Mouse (Mus musculus) limb, embryonic 15.5 days (tissue): Measurements from ENCODE around the gene Eva1c. TPM values are rescaled to one million over a fixed set of nuclear protein-coding genes. Genes with fewer than 3 reads are reported as not detected.
A peak's percentile ranks its signal among the peaks of the same experiment; 100 is the strongest.

Source experiments
- ATAC-seq: fragments of 200-750 bp; cut with Nextera tagmentation; 2 replicates; pipeline ENCODE4 v1.8.0; 2017; ENCODE audit warnings: low read depth, moderate TSS enrichment; ENCODE audit not compliant: insufficient number of reproducible peaks, low FRiP score, low TSS enrichment
- H3K27ac ChIP-seq: fragments of 300-500 bp; sonication (generic); 2 replicates; pipeline ENCODE4 v1.5.1; 2015; ENCODE audit warnings: moderate library complexity, mild to moderate bottlenecking, inconsistent platforms
- H3K27me3 ChIP-seq: fragments of 300-500 bp; sonication (generic); 2 replicates; pipeline ENCODE4 v1.6.1; 2015; ENCODE audit warnings: inconsistent platforms
- H3K36me3 ChIP-seq: fragments of 300-500 bp; sonication (generic); 2 replicates; pipeline ENCODE4 v1.6.1; 2015; ENCODE audit warnings: inconsistent platforms
- H3K4me1 ChIP-seq: fragments of 300-500 bp; sonication (generic); 2 replicates; pipeline ENCODE4 v1.6.1; 2015; ENCODE audit warnings: inconsistent platforms
- H3K4me2 ChIP-seq: fragments of 300-500 bp; sonication (generic); 2 replicates; pipeline ENCODE4 v1.6.1; 2015; ENCODE audit warnings: mild to moderate bottlenecking, inconsistent platforms
- H3K4me3 ChIP-seq: fragments of 300-500 bp; sonication (generic); 2 replicates; pipeline ENCODE4 v1.5.1; 2015; ENCODE audit warnings: mild to moderate bottlenecking, inconsistent platforms
- H3K9ac ChIP-seq: fragments of 300-500 bp; sonication (generic); 2 replicates; pipeline ENCODE4 v1.6.1; 2015; ENCODE audit warnings: inconsistent platforms
- H3K9me3 ChIP-seq: fragments of 300-500 bp; sonication (generic); 2 replicates; pipeline ENCODE4 v1.6.1; 2016; ENCODE audit warnings: inconsistent platforms
- whole genome bisulfite sequencing: fragments of 180-500 bp; shearing (Covaris S2); methylation state at CpG from one replicate; pipeline ENCODE4 v1.1.7; 2015; 5-methylcytosine and 5-hydroxymethylcytosine counted together
- polyA plus RNA-seq: library from polyadenylated mRNA; unstranded; fragments of >200 nt; fragmentation: Nextera tagmentation; extraction: Ambion mirVana; gene quantifications from 2 replicates; pipeline ENCODE4 v1.2.1, GENCODE M21; 2015

Gene Eva1c
- polyA plus RNA-seq, 1 experiment from 2014 or later = 1.2 TPM

DNA sequence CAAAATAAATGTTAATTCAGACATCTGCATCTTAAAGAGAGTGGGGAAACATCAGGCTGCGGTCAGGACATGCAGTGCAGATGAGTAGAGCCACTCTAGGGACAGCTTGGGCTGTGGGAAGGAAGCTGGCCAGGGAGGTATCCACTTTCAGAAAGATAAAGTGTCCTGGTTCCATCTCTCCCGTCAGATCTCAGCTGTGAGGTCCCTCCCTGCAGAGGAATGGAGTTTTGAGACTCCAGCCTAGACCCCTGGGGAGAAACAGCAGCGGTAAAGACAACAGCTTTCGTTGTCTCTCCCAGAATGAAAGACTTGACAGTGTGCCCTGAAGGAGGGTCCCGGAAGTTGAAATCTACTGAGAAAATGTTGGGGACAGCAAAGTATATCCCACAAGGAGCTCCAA is 76.8 kb downstream of the Eva1c start:
- Histone ChIP-seq H3K4me1 (0 out of 2 replicates have a peak, but pooled peaks cover 4% of the 10 kb centered on the region), H3K9me3 (no peaks in the 10 kb centered on the region), H3K27ac (no peak overlapping the region), H3K9ac (no peak overlapping the region), H3K4me3 (no peak overlapping the region), H3K4me2 (no peak overlapping the region), H3K27me3 (no peaks in the 10 kb centered on the region), H3K36me3 (no peaks in the 10 kb centered on the region)
- ATAC-seq = no peak
- WGBS = 29% methylated on average over 5 of the region's 5 CpGs

DNA sequence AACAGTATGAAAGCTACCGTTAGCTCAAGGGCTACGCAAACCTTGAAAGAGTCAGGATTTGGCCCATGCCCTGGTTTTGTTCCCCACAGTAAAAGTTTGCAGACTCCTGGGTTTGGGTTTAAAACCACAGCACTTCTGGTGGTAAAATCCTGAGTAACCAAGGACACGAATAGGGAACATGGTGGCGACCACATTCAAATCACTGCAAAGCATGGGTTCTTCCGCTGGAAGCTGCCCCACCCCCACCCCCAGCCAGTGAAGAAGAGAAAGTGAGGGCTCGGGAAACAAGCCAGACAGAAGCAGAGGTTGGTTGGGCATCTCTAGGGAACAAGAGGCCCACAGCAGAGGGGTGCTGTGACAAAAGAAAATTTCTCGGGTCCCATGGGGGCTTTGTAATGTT is 80.7 kb downstream of the Eva1c start:
- Histone ChIP-seq H3K27me3 (no peaks in the 10 kb centered on the region), H3K4me1 (peaks cover 8% of the 10 kb centered on the region; the same call in 1 of the 2 replicates), H3K9me3 (no peaks in the 10 kb centered on the region), H3K36me3 (no peaks in the 10 kb centered on the region), H3K9ac (no peak overlapping the region), H3K27ac (no peak overlapping the region), H3K4me2 (no peak overlapping the region), H3K4me3 (no peak overlapping the region)
- ATAC-seq = no peak
- WGBS = 61% methylated on average over 7 of the region's 7 CpGs

DNA sequence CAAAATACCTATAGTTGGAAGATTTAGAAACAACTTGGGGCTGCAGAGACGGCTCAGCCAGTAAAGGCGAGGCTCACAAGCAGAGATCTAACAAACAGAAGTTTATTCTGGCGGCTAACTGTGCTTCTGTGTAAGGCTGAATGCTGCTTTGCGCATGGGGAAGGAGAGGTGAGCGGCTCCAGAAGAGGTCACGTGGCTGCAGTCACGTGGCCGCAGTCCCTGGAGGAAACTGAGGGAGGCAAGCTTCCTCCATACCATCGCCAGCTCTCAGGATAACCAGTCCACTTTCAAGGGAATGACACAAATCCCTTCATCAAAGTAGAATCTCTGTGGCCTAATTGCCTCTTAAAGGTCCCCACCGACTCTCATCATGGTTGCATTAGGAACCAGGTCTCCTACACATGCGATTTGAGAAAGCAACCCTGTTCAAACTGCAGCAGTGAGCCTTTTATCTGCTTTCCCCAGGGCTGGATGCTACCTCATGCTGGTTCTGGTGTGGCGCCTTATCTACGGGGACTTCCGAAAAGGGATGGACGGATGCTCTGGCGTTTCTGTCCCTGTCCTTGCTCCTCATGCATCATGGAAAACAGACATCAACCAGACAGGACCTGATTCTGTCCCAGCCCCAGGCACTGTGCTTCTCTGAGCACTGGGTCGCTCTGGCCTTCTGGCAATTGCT is 84.5 kb downstream of the Eva1c start:
- H3K4me1 ChIP-seq = peaks cover 4% of the 10 kb centered on the region; the same call in 1 of the 2 replicates
- 77% methylated on average over 17 of the region's 17 CpGs for WGBS
- no peak overlapping the region for H3K9ac ChIP-seq
- H3K36me3 ChIP-seq = no peaks in the 10 kb centered on the region
- no peaks in the 10 kb centered on the region for H3K9me3 ChIP-seq
- H3K27me3 ChIP-seq = no peaks in the 10 kb centered on the region
- H3K27ac ChIP-seq = no peak overlapping the region
- no peak overlapping the region for H3K4me3 ChIP-seq
- H3K4me2 ChIP-seq = no peak overlapping the region
- ATAC-seq = no peak

DNA sequence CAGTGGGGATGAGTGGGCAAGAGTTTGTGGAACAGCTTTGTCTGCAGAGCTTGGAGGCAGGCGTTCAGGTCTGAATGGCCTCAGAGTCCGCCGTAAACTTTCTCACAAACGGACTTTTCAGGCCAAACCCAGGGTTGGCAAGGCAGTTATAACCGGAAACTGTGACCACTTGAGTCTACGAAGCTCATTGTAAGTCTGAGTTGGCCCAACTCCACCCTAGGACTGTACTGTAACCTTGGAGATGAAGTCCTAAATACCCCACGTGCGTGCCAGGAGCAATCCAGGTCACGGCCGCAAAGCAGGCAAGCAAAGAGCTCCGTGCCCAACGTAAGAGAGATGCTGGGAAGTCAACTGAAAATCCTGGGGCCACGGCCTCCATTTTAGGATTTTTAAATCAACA is 85.2 kb downstream of the Eva1c start:
- Histone ChIP-seq H3K36me3 (no peaks in the 10 kb centered on the region), H3K4me2 (no peak overlapping the region), H3K27me3 (no peaks in the 10 kb centered on the region), H3K4me1 (peaks cover 4% of the 10 kb centered on the region; the same call in 1 of the 2 replicates), H3K9me3 (no peaks in the 10 kb centered on the region), H3K4me3 (no peak overlapping the region), H3K9ac (no peak overlapping the region), H3K27ac (no peak overlapping the region)
- ATAC-seq = no peak
- WGBS = 81% methylated on average over 13 of the region's 13 CpGs

DNA sequence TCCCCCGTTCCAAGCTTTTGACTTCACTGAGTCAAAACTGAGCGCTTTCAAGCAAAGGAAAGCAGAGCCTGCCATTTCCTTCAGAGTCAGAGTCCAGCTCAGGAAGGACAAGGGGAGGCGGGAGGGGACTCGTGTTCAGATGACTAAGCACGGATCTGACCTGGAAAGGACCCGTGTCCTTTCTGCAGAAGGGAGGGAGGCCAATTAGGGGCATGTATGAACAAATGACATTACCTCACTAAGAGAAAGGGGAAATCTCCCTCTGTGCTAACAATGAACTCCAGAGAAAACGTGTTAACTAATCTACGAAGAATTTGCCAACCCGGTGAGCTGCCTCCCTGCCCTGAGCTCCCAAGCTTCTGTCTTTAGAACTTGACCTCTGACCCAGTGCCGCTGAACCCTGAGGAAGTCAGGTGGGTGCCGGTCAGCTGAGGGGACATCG is 89.5 kb downstream of the Eva1c start:
- H3K27me3 ChIP-seq = no peaks in the 10 kb centered on the region
- peaks cover 3% of the 10 kb centered on the region; the same call in 1 of the 2 replicates for H3K4me1 ChIP-seq
- 45% methylated on average over 12 of the region's 12 CpGs for WGBS
- H3K4me3 ChIP-seq = no peak overlapping the region
- H3K9ac ChIP-seq = no peak overlapping the region
- H3K9me3 ChIP-seq = no peaks in the 10 kb centered on the region
- ATAC-seq = no peak
- H3K36me3 ChIP-seq = no peaks in the 10 kb centered on the region
- no peak overlapping the region for H3K27ac ChIP-seq
- no peak overlapping the region for H3K4me2 ChIP-seq

- no peak overlapping the region for H3K9ac ChIP-seq
- no peak overlapping the region for H3K27ac ChIP-seq
- H3K27me3 ChIP-seq = no peaks in the 10 kb centered on the region
- no peaks in the 10 kb centered on the region for H3K9me3 ChIP-seq
- H3K4me1 ChIP-seq = no peaks in the 10 kb centered on the region
- 77% methylated on average over 8 of the region's 8 CpGs for WGBS
- ATAC-seq = no peak
- H3K36me3 ChIP-seq = no peaks in the 10 kb centered on the region
- H3K4me3 ChIP-seq = no peak overlapping the region
- H3K4me2 ChIP-seq = no peak overlapping the region
Observed at GRCm38 (mm10) chr16:90917156-90917555, 90.6 kb downstream of the Eva1c start.

DNA sequence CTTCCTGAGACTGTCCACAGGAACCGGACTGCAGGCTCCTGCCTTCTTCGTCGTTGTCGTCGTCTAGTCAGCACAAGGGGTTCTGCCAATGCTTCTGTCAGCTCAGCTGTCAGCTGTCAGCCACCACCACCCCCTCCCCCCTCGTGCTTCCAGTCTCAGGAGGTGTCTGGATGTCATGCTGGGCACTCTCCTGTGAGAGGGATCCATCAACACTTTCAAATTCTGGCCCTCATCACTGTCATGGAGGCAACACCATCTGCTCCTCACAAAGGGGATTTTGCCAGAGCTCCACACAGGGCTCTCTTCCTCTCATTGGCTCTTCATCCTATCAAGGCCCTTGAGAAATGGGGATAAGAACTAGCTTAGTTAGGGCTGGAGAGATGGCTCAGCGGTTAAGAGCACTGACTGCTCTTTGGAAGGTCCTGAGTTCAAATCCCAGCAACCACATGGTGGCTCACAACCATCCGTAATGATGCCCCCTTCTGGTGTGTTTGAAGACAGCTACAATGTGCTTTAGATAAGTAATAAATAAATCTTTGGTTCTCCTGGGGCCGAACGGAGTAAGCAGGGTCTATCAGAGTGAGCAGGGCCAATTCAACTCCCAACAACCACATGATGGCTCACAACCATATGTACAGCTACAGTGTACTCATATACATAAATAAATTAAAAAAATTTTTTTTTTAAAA is 95.1 kb downstream of the Eva1c start:
- Histone ChIP-seq H3K36me3 (peaks cover 8% of the 10 kb centered on the region; the same call in 1 of the 2 replicates), H3K4me1 (no peaks in the 10 kb centered on the region), H3K4me3 (no peak overlapping the region), H3K27me3 (no peaks in the 10 kb centered on the region), H3K4me2 (no peak overlapping the region), H3K27ac (no peak overlapping the region), H3K9me3 (no peaks in the 10 kb centered on the region), H3K9ac (no peak overlapping the region)
- 51% methylated on average over 10 of the region's 10 CpGs for WGBS
- no peak for ATAC-seq

DNA sequence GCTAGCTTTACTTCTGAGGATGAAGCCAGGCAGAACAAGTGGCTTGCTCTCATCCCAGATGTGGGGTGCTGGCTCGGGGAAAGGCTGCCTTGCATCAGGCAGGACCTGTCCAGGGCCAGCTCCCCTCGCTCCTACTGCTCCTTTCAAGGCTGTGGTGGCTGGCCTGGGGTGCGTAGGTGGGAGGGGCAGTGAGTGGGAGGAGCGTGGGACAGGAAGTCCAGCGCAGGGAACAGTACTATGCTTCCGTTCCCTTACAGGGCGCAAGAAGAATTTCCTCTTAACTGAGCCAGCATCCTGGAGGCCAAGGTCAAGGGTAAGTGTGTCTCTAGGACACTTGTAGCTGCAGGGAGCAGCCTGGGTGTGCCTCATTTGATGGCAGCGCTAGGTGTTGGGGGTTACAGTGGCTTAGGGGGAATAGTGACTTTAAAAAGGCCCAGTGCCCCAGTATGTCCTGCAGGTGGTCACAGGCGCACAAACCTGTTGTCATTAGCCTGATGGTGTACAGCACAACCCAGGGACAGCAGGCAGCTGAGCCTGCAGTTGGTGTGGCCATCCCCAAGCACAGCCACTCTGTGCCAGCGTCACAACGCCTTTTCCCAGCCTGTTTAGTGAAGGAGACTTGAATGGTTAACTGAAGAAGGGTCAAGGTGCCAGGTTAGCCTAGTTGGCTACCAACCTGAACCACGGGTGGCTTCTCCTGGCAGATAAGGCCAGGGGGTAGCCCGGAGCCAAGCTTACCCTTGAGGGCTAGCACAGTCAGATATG is 98.3 kb downstream of the Eva1c start:
- H3K36me3 ChIP-seq = peaks cover 31% of the 10 kb centered on the region
- H3K4me1 ChIP-seq = no peaks in the 10 kb centered on the region
- no peak for ATAC-seq
- H3K4me3 ChIP-seq = no peak overlapping the region
- H3K9me3 ChIP-seq = no peaks in the 10 kb centered on the region
- 82% methylated on average over 13 of the region's 13 CpGs for WGBS
- no peak overlapping the region for H3K27ac ChIP-seq
- H3K4me2 ChIP-seq = no peak overlapping the region
- no peak overlapping the region for H3K9ac ChIP-seq
- no peaks in the 10 kb centered on the region for H3K27me3 ChIP-seq

DNA sequence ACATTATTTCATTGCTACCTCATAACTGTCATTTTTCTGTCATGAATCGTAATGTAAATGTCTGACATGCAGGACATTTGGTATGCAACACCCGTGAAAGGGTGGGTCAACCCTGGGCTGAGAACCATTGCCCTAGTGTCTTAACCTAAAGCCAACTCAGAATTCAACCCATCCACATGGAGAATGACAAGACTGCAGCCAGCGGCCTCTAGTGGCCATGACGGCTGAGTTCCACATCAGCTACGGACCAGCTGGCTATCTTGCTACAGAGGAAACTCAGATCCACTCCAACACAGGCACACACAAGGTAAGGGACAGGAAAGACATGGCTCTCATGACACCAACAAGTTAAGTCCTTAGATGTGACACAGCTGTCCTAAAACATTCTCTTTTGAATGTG is 98.9 kb downstream of the Eva1c start:
- H3K4me2 ChIP-seq = no peak overlapping the region
- ATAC-seq = no peak
- no peak overlapping the region for H3K4me3 ChIP-seq
- H3K9ac ChIP-seq = no peak overlapping the region
- WGBS = 20% methylated on average over 5 of the region's 5 CpGs
- H3K9me3 ChIP-seq = no peaks in the 10 kb centered on the region
- H3K27me3 ChIP-seq = no peaks in the 10 kb centered on the region
- H3K27ac ChIP-seq = no peak overlapping the region
- H3K36me3 ChIP-seq = peaks cover 34% of the 10 kb centered on the region
- no peaks in the 10 kb centered on the region for H3K4me1 ChIP-seq

DNA sequence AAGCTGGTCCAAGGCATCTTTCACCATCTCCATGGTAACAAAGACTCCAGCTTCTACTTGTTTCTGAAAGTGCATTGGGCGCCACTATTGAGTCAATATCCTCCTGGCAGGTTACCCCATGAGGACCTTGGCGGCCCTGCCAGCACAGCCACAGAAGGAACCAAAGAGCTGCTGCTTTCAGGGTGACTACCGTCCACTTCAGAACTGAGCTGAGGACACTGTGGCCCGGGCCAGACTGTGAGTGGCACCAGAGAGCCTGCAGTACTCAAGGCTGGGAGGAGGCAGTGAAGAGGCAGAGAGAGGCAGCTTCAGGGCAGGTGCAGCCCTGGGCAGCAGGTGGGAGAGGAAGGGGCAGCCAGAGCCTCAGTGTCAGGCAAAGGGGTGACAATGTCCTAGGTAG is 100.9 kb downstream of the Eva1c start:
- WGBS = 86% methylated on average over 4 of the region's 4 CpGs
- Histone ChIP-seq H3K4me2 (no peak overlapping the region), H3K9me3 (no peaks in the 10 kb centered on the region), H3K36me3 (peaks cover 37% of the 10 kb centered on the region), H3K9ac (no peak overlapping the region), H3K4me3 (no peak overlapping the region), H3K27me3 (no peaks in the 10 kb centered on the region), H3K4me1 (no peaks in the 10 kb centered on the region), H3K27ac (no peak overlapping the region)
- ATAC-seq = no peak

DNA sequence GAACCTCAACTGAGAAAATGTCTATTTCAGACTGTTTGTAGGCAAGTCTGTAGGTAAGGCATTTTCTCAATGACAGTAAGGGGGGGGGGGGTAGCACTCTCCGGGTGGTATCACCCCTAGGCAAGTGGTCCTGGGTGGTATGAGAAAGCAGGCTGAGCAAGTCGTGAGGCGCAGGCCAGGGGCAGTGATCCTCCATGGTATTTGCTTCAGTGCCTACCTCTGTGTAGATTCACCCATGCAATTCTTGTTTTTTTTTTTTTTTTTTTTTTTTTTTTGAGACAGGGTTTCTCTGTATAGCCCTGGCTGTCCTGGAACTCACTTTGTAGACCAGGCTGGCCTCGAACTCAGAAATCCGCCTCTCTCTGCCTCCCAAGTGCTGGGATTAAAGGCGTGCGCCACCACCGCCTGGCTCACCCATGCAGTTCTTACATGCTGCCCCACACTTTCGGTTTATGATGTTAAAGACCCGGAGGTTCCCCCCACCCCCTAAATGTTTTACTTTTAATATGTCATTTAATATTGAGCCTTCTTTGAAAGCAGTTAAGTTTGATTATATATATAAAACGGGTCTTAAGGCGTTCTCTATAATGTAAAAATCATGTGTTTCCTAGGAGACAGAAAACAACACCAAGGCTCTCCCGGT is 107.1 kb downstream of the Eva1c start:
- H3K27me3 ChIP-seq = no peaks in the 10 kb centered on the region
- H3K4me3 ChIP-seq = peak overlapping the region; percentile 89
- no peak for ATAC-seq
- peaks cover 3% of the 10 kb centered on the region for H3K4me1 ChIP-seq
- H3K4me2 ChIP-seq = peak overlapping the region; percentile 82
- H3K9me3 ChIP-seq = no peaks in the 10 kb centered on the region
- peak overlapping the region; percentile 89 for H3K27ac ChIP-seq
- WGBS = 24% methylated on average over 13 of the region's 13 CpGs
- peaks cover 23% of the 10 kb centered on the region for H3K36me3 ChIP-seq
- H3K9ac ChIP-seq = peak overlapping the region; percentile 81
